Mouse (Mus musculus): Measurements from ENCODE around the gene Mapt.

GRCm38 (mm10) chr11:104303088-104303960 lies 72.1 kb downstream of the Mapt start:
- no peak for TF ChIP-seq CTCF (IDR thresholded peaks at IDR 0.05; ENCODE audit: low read depth, low read length)
- no peak for TF ChIP-seq POLR2A (IDR thresholded peaks at IDR 0.05; ENCODE audit: extremely low read depth, insufficient read depth, low read length)
